Mouse (Mus musculus): ENCODE results near the gene Gm12184. TPM values are rescaled to one million over a fixed set of nuclear protein-coding genes. Genes with fewer than 3 reads are reported as not detected.

The Gm12184 gene
- polyA plus RNA-seq, 1 experiment from 2014 or later: 1.4 TPM

- Histone ChIP-seq H3K36me3 (replicated peaks) (no peaks in the 10 kb centered on the region), H3K4me1 (replicated peaks) (peaks cover 38% of the 10 kb centered on the region), H3K9ac (no peak overlapping the region), H3K27ac (replicated peaks) (no peak overlapping the region), H3K4me3 (replicated peaks) (no peak overlapping the region), H3K27me3 (peaks cover 40% of the 10 kb centered on the region), H3K4me2 (no peak overlapping the region; the same call in 1 of the 2 replicates), H3K9me3 (replicated peaks) (no peaks in the 10 kb centered on the region)
- WGBS (ENCODE audit: insufficient replicate concordance): 69% methylated on average over 6 of the region's 6 CpGs
- no peak for ATAC-seq (ENCODE audit: insufficient read depth)
Observed at GRCm38 (mm10) chr11:48835923-48836322, 9.5 kb upstream of the Gm12184 start.

- peak; percentile 84 for ATAC-seq (ENCODE audit: insufficient read depth)
- under 1% methylated on average over 30 of the region's 30 CpGs for WGBS (ENCODE audit: insufficient replicate concordance)
Observed at GRCm38 (mm10) chr11:48833731-48834639, 7.5 kb upstream of the Gm12184 start.

DNA sequence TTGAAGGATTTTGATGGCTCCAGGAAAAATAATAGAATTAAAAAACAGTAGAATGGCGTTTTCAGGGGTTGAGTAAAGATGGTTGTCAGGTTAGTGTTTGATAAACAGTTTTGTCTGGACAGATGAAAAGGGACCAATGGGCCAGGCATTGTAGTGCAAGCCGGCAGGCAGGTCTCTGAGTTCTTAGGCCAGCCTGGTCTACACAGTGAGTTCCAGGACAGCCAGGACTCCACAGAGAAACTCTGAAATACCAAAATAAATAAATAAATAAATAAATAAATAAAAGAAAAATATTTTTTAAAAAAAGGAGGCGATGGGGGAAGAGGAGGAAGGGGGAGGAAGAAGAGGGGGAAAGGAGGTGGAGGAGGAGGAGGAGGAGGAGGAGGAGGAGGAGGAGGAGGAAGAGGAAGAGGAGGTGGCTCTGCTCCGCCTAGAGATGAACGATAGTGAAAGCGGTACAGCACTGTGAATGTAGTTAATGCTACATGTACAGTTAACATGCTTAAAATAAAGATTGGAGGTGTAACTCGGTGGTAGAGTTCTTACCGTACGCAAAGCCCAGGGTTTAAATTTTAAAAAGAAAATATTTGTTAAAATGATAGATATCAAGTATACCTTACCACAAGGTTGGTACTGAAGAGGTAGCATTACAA lies 6.7 kb upstream of the Gm12184 start:
- no peak overlapping the region; the same call in 1 of the 2 replicates for H3K9ac ChIP-seq
- peak overlapping the region; percentile 73 for H3K4me2 ChIP-seq
- no peaks in the 10 kb centered on the region for H3K36me3 ChIP-seq (replicated peaks)
- ATAC-seq (ENCODE audit: insufficient read depth): peak; percentile 56
- peaks cover 30% of the 10 kb centered on the region for H3K27me3 ChIP-seq
- WGBS (ENCODE audit: insufficient replicate concordance): 15% methylated on average over 9 of the region's 9 CpGs
- peak overlapping the region; percentile 65 for H3K4me3 ChIP-seq (replicated peaks)
- H3K4me1 ChIP-seq (replicated peaks): peaks cover 33% of the 10 kb centered on the region
- H3K9me3 ChIP-seq (replicated peaks): no peaks in the 10 kb centered on the region
- H3K27ac ChIP-seq (replicated peaks): peak overlapping the region; percentile 75

More at GRCm38 (mm10) chr11:48833731-48834639, 7.5 kb upstream of the Gm12184 start:
- peaks cover 38% of the 10 kb centered on the region for H3K4me1 ChIP-seq (replicated peaks)
- peak overlapping the region; percentile 58 for H3K9ac ChIP-seq
- no peaks in the 10 kb centered on the region for H3K9me3 ChIP-seq (replicated peaks)
- no peaks in the 10 kb centered on the region for H3K36me3 ChIP-seq (replicated peaks)
- H3K4me3 ChIP-seq (replicated peaks): peak overlapping the region; percentile 65
- H3K27me3 ChIP-seq: peaks cover 36% of the 10 kb centered on the region
- H3K27ac ChIP-seq (replicated peaks): peak overlapping the region; percentile 75
- H3K4me2 ChIP-seq: peak overlapping the region; percentile 73

- Histone ChIP-seq H3K4me3 (replicated peaks) (no peak overlapping the region), H3K36me3 (replicated peaks) (no peaks in the 10 kb centered on the region), H3K27me3 (peaks cover 28% of the 10 kb centered on the region), H3K27ac (replicated peaks) (no peak overlapping the region), H3K4me1 (replicated peaks) (peaks cover 26% of the 10 kb centered on the region), H3K4me2 (no peak overlapping the region), H3K9me3 (replicated peaks) (no peaks in the 10 kb centered on the region), H3K9ac (no peak overlapping the region)
- no peak for ATAC-seq (ENCODE audit: insufficient read depth)
- 76% methylated on average over 2 of the region's 2 CpGs for WGBS (ENCODE audit: insufficient replicate concordance)
Observed at GRCm38 (mm10) chr11:48831273-48831672, 4.8 kb upstream of the Gm12184 start.

GRCm38 (mm10) chr11:48830279-48830678 lies 3.8 kb upstream of the Gm12184 start:
- Histone ChIP-seq H3K4me3 (replicated peaks) (no peak overlapping the region), H3K4me2 (no peak overlapping the region), H3K36me3 (replicated peaks) (no peaks in the 10 kb centered on the region), H3K9ac (no peak overlapping the region), H3K4me1 (replicated peaks) (peaks cover 26% of the 10 kb centered on the region), H3K27ac (replicated peaks) (no peak overlapping the region), H3K27me3 (peaks cover 18% of the 10 kb centered on the region), H3K9me3 (replicated peaks) (no peaks in the 10 kb centered on the region)
- WGBS (ENCODE audit: insufficient replicate concordance): 49% methylated on average over 2 of the region's 2 CpGs
- ATAC-seq (ENCODE audit: insufficient read depth): no peak

DNA sequence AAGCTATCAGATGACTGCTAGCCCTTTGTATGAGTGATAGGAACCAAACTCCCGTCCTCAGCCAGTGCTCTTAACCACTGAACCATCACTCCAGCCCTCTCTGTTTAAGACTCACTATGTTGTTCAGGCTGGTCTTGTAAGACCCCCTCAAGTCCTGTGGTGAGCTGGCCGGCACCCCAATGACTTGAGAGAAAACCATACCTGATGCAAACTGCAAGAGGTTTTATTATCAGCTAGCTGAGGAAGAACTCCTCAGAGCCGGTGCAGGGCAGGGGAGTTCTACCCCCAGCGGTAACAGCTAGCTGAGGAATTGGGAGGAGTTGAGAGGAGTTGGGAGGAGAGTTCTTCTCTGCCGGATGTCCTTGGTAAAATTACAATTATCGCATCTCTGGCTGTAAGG lies 1.5 kb upstream of the Gm12184 start:
- Histone ChIP-seq H3K27ac (replicated peaks) (no peak overlapping the region), H3K27me3 (peaks cover 37% of the 10 kb centered on the region), H3K9me3 (replicated peaks) (no peaks in the 10 kb centered on the region), H3K4me2 (no peak overlapping the region), H3K36me3 (replicated peaks) (no peaks in the 10 kb centered on the region), H3K4me3 (replicated peaks) (no peak overlapping the region), H3K9ac (no peak overlapping the region), H3K4me1 (replicated peaks) (peaks cover 32% of the 10 kb centered on the region)
- 72% methylated on average over 6 of the region's 6 CpGs for WGBS (ENCODE audit: insufficient replicate concordance)
- no peak for ATAC-seq (ENCODE audit: insufficient read depth)

DNA sequence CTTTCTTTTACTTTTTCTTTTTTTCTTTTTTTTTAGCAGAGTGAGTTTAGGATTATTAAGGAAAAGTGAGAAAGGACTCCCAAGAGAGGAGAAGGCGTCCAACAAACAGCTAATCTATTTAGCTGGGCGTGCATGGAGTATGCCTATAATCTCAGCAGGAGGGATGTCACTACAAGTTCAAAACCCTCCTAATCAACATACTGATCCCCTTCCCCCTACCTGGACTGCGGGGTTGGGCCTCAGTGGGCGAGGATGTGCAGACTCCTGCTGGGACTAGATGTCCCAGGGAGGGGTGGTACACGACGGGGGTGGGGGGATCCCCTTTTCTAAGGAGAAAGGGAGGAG lies 269 bp upstream of the Gm12184 start:
- no peak for ATAC-seq (ENCODE audit: insufficient read depth)
- peak overlapping the region; percentile 35; the same call in 1 of the 2 replicates for H3K9ac ChIP-seq

GRCm38 (mm10) chr11:48824311-48824830 lies 2.1 kb downstream of the Gm12184 start:
- Histone ChIP-seq H3K27me3 (peaks cover 43% of the 10 kb centered on the region), H3K9ac (peak overlapping the region; percentile 27; the same call in 1 of the 2 replicates), H3K36me3 (replicated peaks) (no peaks in the 10 kb centered on the region), H3K4me3 (replicated peaks) (peak overlapping the region; percentile 55), H3K4me2 (peak overlapping the region; percentile 83), H3K9me3 (replicated peaks) (no peaks in the 10 kb centered on the region), H3K27ac (replicated peaks) (no peak overlapping the region), H3K4me1 (replicated peaks) (peaks cover 39% of the 10 kb centered on the region)
- WGBS (ENCODE audit: insufficient replicate concordance): 5% methylated on average over 22 of the region's 22 CpGs
- ATAC-seq (ENCODE audit: insufficient read depth): no peak

More for the DNA sequence above, 269 bp upstream of the Gm12184 start:
- H3K9me3 ChIP-seq (replicated peaks): no peaks in the 10 kb centered on the region
- H3K4me1 ChIP-seq (replicated peaks): peaks cover 35% of the 10 kb centered on the region
- peak overlapping the region; percentile 60 for H3K4me3 ChIP-seq (replicated peaks)
- WGBS (ENCODE audit: insufficient replicate concordance): 3% methylated on average over 6 of the region's 6 CpGs
- H3K4me2 ChIP-seq: peak overlapping the region; percentile 81
- H3K36me3 ChIP-seq (replicated peaks): no peaks in the 10 kb centered on the region
- peaks cover 43% of the 10 kb centered on the region for H3K27me3 ChIP-seq
- no peak overlapping the region for H3K27ac ChIP-seq (replicated peaks)

GRCm38 (mm10) chr11:48823536-48823972 lies 2.9 kb downstream of the Gm12184 start:
- WGBS (ENCODE audit: insufficient replicate concordance): under 1% methylated on average over 15 of the region's 15 CpGs
- ATAC-seq (ENCODE audit: insufficient read depth): peak; percentile 49
- H3K4me2 ChIP-seq: peak overlapping the region; percentile 83
- no peaks in the 10 kb centered on the region for H3K9me3 ChIP-seq (replicated peaks)
- no peak overlapping the region for H3K27ac ChIP-seq (replicated peaks)
- peak overlapping the region; percentile 55 for H3K4me3 ChIP-seq (replicated peaks)
- H3K27me3 ChIP-seq: peaks cover 43% of the 10 kb centered on the region
- peak overlapping the region; percentile 27; the same call in 1 of the 2 replicates for H3K9ac ChIP-seq
- peaks cover 44% of the 10 kb centered on the region for H3K4me1 ChIP-seq (replicated peaks)
- H3K36me3 ChIP-seq (replicated peaks): no peaks in the 10 kb centered on the region

GRCm38 (mm10) chr11:48822768-48823512 lies 3.5 kb downstream of the Gm12184 start:
- Histone ChIP-seq H3K9ac (no peak overlapping the region), H3K4me1 (replicated peaks) (peaks cover 45% of the 10 kb centered on the region), H3K27me3 (peaks cover 41% of the 10 kb centered on the region), H3K27ac (replicated peaks) (no peak overlapping the region), H3K9me3 (replicated peaks) (no peaks in the 10 kb centered on the region), H3K36me3 (replicated peaks) (no peaks in the 10 kb centered on the region), H3K4me3 (replicated peaks) (peak overlapping the region; percentile 55), H3K4me2 (peak overlapping the region; percentile 83)
- WGBS (ENCODE audit: insufficient replicate concordance): 39% methylated on average over 14 of the region's 14 CpGs
- no peak for ATAC-seq (ENCODE audit: insufficient read depth)

Data from liver, embryonic 15.5 days (tissue).